Mouse (Mus musculus) hindbrain, embryonic 10.5 days (tissue): ENCODE results near the gene Gm3435. TPM values are rescaled to one million over a fixed set of nuclear protein-coding genes. Genes with fewer than 3 reads are reported as not detected.
"Not testable (repeated sequence)": the region's sequence is repeated elsewhere in the genome, so short reads cannot be mapped to it uniquely, and the experiment has no call there.

Experiments used
- DNase-seq: peaks from one replicate; pipeline ENCODE4 v3.0.0-alpha.2; 2017; ENCODE audit warnings: low spot score
- H3K27ac ChIP-seq: fragments of 300-500 bp; sonication (generic); 2 replicates; pipeline ENCODE4 v1.5.1; 2016; ENCODE audit warnings: mild to moderate bottlenecking, moderate library complexity
- H3K27me3 ChIP-seq: fragments of 300-500 bp; sonication (generic); 2 replicates; pipeline ENCODE4 v1.6.1; 2016; ENCODE audit warnings: mild to moderate bottlenecking; ENCODE audit not compliant: poor library complexity, insufficient read depth, severe bottlenecking
- H3K36me3 ChIP-seq: fragments of 300-500 bp; sonication (generic); 2 replicates; pipeline ENCODE4 v1.6.1; 2016; ENCODE audit warnings: mild to moderate bottlenecking, moderate library complexity
- H3K4me1 ChIP-seq: fragments of 300-500 bp; sonication (generic); replicated peaks from 2 replicates; pipeline ENCODE4 v1.6.1; 2016; ENCODE audit warnings: mild to moderate bottlenecking
- H3K4me3 ChIP-seq: fragments of 300-500 bp; sonication (generic); 2 replicates; pipeline ENCODE4 v1.5.1; 2016; ENCODE audit warnings: mild to moderate bottlenecking, moderate library complexity
- H3K9me3 ChIP-seq: fragments of 300-500 bp; sonication (generic); 2 replicates; pipeline ENCODE4 v1.6.1; 2016; ENCODE audit warnings: mild to moderate bottlenecking, moderate library complexity
- WGBS: fragments of 180-500 bp; shearing (Covaris S2); methylation state at CpG from one replicate; pipeline ENCODE4 v1.1.7; 2016; 5-methylcytosine and 5-hydroxymethylcytosine counted together
- polyA plus RNA-seq: library from polyadenylated mRNA; unstranded; fragments of >200 nt; fragmentation: Nextera tagmentation; extraction: Ambion mirVana; gene quantifications from 2 replicates; pipeline ENCODE4 v1.2.1, GENCODE M21; 2016

Gene Gm3435
- polyA plus RNA-seq, 1 experiment from 2014 or later = 12.6 TPM

GRCm38 (mm10) chr17:15053829-15054200 is 43.8 kb downstream of the Gm3435 start:
- DNase-seq, H3K27me3 ChIP-seq, H3K9me3 ChIP-seq, H3K27ac ChIP-seq, H3K4me1 ChIP-seq, H3K4me3 ChIP-seq: not testable (repeated sequence)
- peaks cover 30% of the 10 kb centered on the region for H3K36me3 ChIP-seq
- WGBS = 94% methylated on average over 13 of the region's 13 CpGs

DNA sequence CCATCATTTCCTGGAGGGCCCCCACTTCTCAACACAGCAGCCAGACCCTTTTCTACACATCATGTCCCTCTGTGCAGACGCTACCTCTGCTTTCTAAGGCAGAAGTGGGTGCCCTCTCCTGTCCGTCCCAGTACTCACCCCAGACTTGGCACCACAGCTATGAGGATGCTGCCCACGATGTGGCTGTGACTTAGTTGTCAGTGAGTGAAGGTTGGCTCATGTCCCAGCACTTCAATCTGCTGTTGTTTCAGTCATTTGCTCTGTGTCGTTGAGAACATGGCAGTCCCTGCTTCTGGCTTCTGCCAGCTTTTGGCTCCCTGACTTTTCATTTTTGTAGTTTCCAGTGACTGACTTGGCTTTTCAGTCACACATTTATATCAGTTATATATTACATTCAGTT is 45.9 kb downstream of the Gm3435 start:
- no peak overlapping the region for H3K27ac ChIP-seq
- H3K36me3 ChIP-seq = peaks cover 52% of the 10 kb centered on the region
- no peak for DNase-seq
- WGBS = 88% methylated on average over 4 of the region's 4 CpGs
- H3K4me1 ChIP-seq = no peaks in the 10 kb centered on the region
- no peak overlapping the region for H3K4me3 ChIP-seq
- no peaks in the 10 kb centered on the region for H3K27me3 ChIP-seq
- no peaks in the 10 kb centered on the region for H3K9me3 ChIP-seq

DNA sequence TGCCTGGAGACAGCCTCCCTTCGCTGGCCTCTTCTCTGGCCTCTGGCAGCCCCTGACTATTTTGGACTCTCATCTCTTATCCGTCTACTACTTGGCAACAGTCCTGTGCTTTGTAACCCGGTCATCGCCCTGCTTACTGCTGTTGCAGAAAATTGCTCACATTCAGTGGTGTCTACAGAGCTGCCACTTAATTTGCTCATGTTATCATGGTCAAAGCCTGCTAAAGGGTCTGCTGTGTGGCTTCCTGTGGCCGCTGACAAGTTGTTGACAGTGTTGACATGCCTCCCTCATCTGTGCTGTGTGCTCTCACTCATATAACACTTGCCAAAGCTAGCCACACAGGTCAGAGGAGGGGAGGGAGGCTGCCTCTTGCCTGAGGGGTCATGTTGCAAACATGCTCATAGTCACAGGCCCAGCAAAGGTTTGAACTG is 48.2 kb downstream of the Gm3435 start:
- no peaks in the 10 kb centered on the region for H3K9me3 ChIP-seq
- H3K27ac ChIP-seq = no peak overlapping the region
- 94% methylated on average over 5 of the region's 5 CpGs for WGBS
- H3K27me3 ChIP-seq = no peaks in the 10 kb centered on the region
- H3K36me3 ChIP-seq = peaks cover 74% of the 10 kb centered on the region
- DNase-seq = no peak
- no peak overlapping the region for H3K4me3 ChIP-seq
- H3K4me1 ChIP-seq = no peaks in the 10 kb centered on the region

- no peaks in the 10 kb centered on the region for H3K9me3 ChIP-seq
- WGBS = 94% methylated on average over 14 of the region's 14 CpGs
These were observed 49.7 kb downstream of the Gm3435 start for GRCm38 (mm10) chr17:15059646-15060045.

DNA sequence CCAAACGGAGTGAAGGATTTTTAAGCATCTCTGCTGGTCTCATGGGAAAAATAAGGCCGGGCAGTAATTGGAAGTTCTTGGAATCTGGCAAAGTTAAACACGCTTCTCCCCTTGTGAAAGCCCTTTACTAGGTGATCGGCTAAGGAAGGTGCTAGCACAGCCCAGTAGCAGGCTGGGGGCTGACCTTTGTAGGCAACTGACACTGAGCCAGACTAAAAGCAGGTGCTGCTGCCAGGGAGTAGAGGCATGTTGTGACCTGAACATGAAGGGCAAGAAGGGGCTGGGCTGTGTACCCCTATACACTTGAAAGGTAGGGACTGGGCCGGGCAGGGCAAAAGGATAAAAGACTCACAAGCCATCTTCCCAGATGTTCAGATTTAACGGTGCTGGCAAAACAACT is 50.4 kb downstream of the Gm3435 start:
- H3K4me3 ChIP-seq = no peak overlapping the region
- H3K27ac ChIP-seq = no peak overlapping the region
- 0 out of 2 replicates have a peak, but pooled peaks cover under 1% of the 10 kb centered on the region for H3K4me1 ChIP-seq
- no peak for DNase-seq
- H3K9me3 ChIP-seq = no peaks in the 10 kb centered on the region
- H3K27me3 ChIP-seq = no peaks in the 10 kb centered on the region
- WGBS = 93% methylated on average over 6 of the region's 6 CpGs
- peaks cover 78% of the 10 kb centered on the region for H3K36me3 ChIP-seq

More at GRCm38 (mm10) chr17:15059646-15060045, 49.7 kb downstream of the Gm3435 start:
- Histone ChIP-seq H3K27me3 (no peaks in the 10 kb centered on the region), H3K36me3 (peaks cover 82% of the 10 kb centered on the region), H3K4me1 (no peaks in the 10 kb centered on the region), H3K27ac (no peak overlapping the region), H3K4me3 (no peak overlapping the region)
- no peak for DNase-seq

DNA sequence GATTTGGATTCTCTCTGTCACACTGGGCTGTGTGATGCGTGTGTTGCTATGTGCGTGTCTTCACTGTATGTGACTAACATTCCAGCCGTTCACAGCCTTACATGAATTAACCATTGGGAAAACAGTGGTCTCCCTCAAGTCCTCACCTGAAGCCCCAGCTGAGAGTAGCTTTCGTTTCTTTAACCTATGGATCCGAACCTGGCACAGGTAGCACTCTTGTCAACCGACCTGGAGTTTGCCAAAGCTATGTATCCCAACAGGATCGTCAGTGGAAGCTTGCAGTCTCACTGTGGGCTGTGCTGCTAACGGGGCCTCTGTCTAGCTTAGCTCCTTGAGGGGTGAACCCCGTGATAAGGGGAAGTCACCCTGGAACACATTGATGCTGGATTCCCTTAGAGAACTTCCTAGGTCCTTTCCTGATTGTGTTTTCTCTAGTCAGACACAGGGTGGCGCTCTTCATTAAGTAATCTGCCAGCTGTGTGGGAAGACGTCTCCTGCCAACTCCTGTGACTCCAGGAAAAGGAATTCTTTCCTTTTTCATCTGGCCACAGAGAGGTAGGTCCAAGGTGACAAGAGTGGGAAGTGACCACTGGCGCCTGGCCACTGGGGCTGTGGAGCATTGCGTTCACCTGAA is 55.5 kb downstream of the Gm3435 start:
- peaks cover 27% of the 10 kb centered on the region for H3K4me1 ChIP-seq
- peak overlapping the region; percentile 24; the same call in 1 of the 2 replicates for H3K4me3 ChIP-seq
- H3K27me3 ChIP-seq = peaks cover 6% of the 10 kb centered on the region; the same call in 1 of the 2 replicates
- WGBS = 40% methylated on average over 13 of the region's 13 CpGs
- H3K9me3 ChIP-seq = no peaks in the 10 kb centered on the region
- H3K27ac ChIP-seq = peak overlapping the region; percentile 80
- H3K36me3 ChIP-seq = peaks cover 35% of the 10 kb centered on the region
- DNase-seq = peak; percentile 73

GRCm38 (mm10) chr17:15066066-15066465 is 56.1 kb downstream of the Gm3435 start:
- peak overlapping the region; percentile 24; the same call in 1 of the 2 replicates for H3K4me3 ChIP-seq
- peaks cover 6% of the 10 kb centered on the region; the same call in 1 of the 2 replicates for H3K27me3 ChIP-seq
- H3K4me1 ChIP-seq = peaks cover 27% of the 10 kb centered on the region
- no peak for DNase-seq
- peaks cover 29% of the 10 kb centered on the region for H3K36me3 ChIP-seq
- 49% methylated on average over 6 of the region's 6 CpGs for WGBS
- no peaks in the 10 kb centered on the region for H3K9me3 ChIP-seq
- peak overlapping the region; percentile 80 for H3K27ac ChIP-seq

DNA sequence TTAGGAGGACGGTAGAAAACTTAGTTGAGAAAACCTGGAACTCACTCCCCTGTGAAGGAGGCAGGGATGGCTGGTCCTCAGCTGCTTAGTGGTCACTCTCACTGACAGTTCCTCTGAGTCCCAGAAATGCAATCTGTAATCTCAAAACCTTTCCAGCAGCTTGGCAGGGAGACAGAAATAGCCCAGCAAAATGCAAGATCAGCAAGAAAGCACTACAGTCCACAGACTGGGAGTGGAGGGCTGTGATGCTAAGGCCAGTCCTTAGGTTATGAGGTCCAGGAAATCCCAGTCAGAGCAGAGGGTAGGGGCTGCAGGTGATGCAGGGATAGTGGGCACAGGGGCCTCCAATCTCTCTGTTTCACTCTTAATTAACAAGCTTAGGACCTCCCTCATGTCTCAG is 56.9 kb downstream of the Gm3435 start:
- no peak for DNase-seq
- Histone ChIP-seq H3K36me3 (peaks cover 21% of the 10 kb centered on the region), H3K4me1 (peaks cover 27% of the 10 kb centered on the region), H3K9me3 (no peaks in the 10 kb centered on the region), H3K4me3 (no peak overlapping the region), H3K27ac (peak overlapping the region; percentile 35; the same call in 1 of the 2 replicates), H3K27me3 (peaks cover 6% of the 10 kb centered on the region; the same call in 1 of the 2 replicates)
- 73% methylated on average over 1 of the region's 1 CpGs for WGBS

GRCm38 (mm10) chr17:15068040-15068792 is 58.2 kb downstream of the Gm3435 start:
- Histone ChIP-seq H3K27ac (no peak overlapping the region), H3K36me3 (peaks cover 8% of the 10 kb centered on the region; the same call in 1 of the 2 replicates), H3K27me3 (peaks cover 6% of the 10 kb centered on the region; the same call in 1 of the 2 replicates), H3K4me3 (no peak overlapping the region), H3K9me3 (no peaks in the 10 kb centered on the region), H3K4me1 (peaks cover 27% of the 10 kb centered on the region)
- DNase-seq = no peak
- WGBS = 78% methylated on average over 8 of the region's 8 CpGs

- 81% methylated on average over 2 of the region's 2 CpGs for WGBS
- Histone ChIP-seq H3K36me3 (no peaks in the 10 kb centered on the region), H3K9me3 (no peaks in the 10 kb centered on the region), H3K27ac (no peak overlapping the region), H3K27me3 (peaks cover 6% of the 10 kb centered on the region; the same call in 1 of the 2 replicates), H3K4me1 (peaks cover 27% of the 10 kb centered on the region), H3K4me3 (no peak overlapping the region)
- no peak for DNase-seq
These were observed 59.1 kb downstream of the Gm3435 start for GRCm38 (mm10) chr17:15069124-15069523.

Other genes starting within 250 kb of the Gm3435 start
- gene Wdr27, start 67.0 kb upstream of the Gm3435 start, polyA plus RNA-seq = 4.9 and 8.9 TPM in 2 replicates
- 28.1 TPM in 2 replicates for gene 1600012H06Rik, start 67.0 kb upstream of the Gm3435 start, polyA plus RNA-seq
- gene Phf10, start 48.9 kb upstream of the Gm3435 start, polyA plus RNA-seq = 24.5 and 32.5 TPM in 2 replicates
- 10.7 and 11.1 TPM in 2 replicates for gene 9030025P20Rik, start 31.7 kb upstream of the Gm3435 start, polyA plus RNA-seq
- gene Gm3417, start 31.4 kb upstream of the Gm3435 start, polyA plus RNA-seq = 1.8 TPM in 1 of 2 replicates, not detected in the other
- 89.6 and 92.5 TPM in 2 replicates for gene Ermard, start 31.0 kb downstream of the Gm3435 start, polyA plus RNA-seq
- gene Tcte3, start 31.3 kb downstream of the Gm3435 start, polyA plus RNA-seq = 0.72 TPM in 1 of 2 replicates, not detected in the other
- gene Gm3448, start 31.4 kb downstream of the Gm3435 start, polyA plus RNA-seq = 4.1 and 4.4 TPM in 2 replicates